Mouse (Mus musculus) adrenal gland, postnatal 36 days (tissue): ENCODE measurements around the gene Cd300ld5. TPM values are rescaled to one million over a fixed set of nuclear protein-coding genes. Genes with fewer than 3 reads are reported as not detected.
"Not testable (repeated sequence)": the region's sequence is repeated elsewhere in the genome, so short reads cannot be mapped to it uniquely, and the experiment has no call there.

Source experiments
- DNase-seq, 2 experiments: peaks; one replicate each; pipeline ENCODE4 v3.0.0; 2021; ENCODE audit warnings: mixed read lengths in 1 of 2
- long read RNA-seq, 2 experiments: library from polyadenylated mRNA; stranded (forward); transcript quantifications; one replicate each; pipeline ENCODE4 v2.0.0; 2021; ENCODE audit warnings: borderline sequencing depth in 2 of 2
- total RNA-seq, 2 experiments: library from RNA; stranded (reverse); gene quantifications; 2 replicates each; pipeline ENCODE4 v1.2.3; 2021

Cd300ld5 gene
- 1 to 10 TPM; 5.3 to 8.1 TPM for total RNA-seq
- long read RNA-seq, experiment 1: 0 reads
- long read RNA-seq, experiment 2: 0 reads

DNA sequence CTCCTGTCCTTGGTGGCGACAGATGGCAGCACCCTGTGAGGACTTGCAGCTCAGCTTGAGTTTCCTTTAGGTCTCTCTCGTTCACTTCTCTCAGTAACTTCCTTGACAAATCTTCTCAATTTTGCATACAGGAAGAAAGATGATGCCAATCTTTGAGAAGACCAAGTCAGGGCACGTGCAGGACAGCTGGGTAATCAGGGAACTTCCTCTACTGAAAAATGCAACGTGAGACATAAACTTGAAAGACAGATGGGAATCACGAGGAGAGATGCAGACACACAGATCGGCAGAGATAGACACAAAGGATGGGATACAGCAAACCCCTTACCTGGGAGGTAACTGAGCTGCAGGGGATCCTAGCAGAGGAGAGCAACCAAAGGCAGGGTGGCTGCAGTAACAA is at the start of gene Cd300ld5:
TSS of gene Cd300ld5 (minus strand) at position 101 of the 400 bp plus-strand sequence.
- DNase-seq: not testable (repeated sequence)

DNA sequence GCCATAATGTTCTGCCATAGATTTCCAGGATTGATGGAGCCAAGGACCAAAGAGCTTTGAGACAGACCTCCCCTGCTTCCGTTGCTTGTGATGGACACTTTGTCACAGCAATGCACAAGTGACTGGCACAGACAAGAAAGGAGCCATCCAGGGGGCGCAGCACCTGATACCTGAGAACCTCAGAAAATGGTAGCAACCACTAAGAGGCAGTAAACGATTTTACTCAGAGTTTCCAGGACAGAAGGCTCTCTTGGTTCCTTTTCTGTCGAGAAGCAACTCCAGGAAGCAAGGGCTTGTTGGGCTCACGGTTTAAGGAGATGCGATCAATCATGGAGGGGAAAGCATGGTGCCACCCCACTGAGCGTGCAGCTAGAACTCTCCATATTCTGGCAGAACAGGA is 48.6 kb upstream of the Cd300ld5 start:
- DNase-seq: no peak

- no peak for DNase-seq
Observed at GRCm38 (mm10) chr11:115085064-115085463, 47.5 kb upstream of the Cd300ld5 start.

- no peak for DNase-seq
Observed at GRCm38 (mm10) chr11:115084595-115084994, 47.0 kb upstream of the Cd300ld5 start.

- peak; percentile 68 to 79 for DNase-seq
Observed at GRCm38 (mm10) chr11:115083376-115084139, 46.0 kb upstream of the Cd300ld5 start.

DNA sequence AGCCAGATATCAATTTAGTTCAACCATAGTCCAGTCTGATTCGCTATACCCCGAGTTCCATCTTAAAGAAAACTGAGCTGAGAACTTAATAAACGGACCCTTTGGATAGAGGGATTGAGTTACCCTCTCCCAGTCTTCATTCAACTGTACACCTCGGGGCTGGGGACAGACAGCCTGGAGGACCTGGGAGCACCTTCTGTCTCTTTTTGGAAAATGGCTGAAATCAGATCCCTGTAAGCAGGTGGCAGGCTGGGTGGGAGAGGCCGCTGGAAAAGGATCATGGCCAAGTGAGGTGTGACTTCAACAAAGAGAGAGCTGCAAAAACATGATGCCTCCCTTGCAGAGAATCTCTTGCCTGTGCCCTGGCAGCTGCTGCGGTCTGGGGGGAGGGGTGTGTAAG is 44.6 kb upstream of the Cd300ld5 start:
- no peak for DNase-seq

- DNase-seq: no peak
Observed at GRCm38 (mm10) chr11:115081373-115081772, 43.8 kb upstream of the Cd300ld5 start.

DNA sequence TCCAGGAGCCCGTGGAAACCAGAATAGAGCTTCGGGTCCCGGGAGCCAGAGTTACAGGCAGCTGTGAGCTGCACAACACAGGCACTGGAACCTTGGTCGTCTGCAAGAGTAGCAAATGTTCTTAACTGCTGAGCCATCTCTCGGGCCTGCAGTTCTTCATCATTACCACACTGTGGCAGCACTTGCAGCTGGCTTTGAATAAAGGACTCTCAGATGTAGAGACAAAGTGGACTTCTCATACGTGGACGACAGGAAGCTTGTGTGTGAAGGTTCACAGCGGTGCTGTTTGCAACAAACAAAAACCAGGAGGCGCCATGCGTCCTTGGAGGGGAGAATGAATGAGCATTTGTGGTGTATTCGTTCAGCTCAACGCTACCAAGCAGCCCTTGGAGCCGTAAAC is 43.3 kb upstream of the Cd300ld5 start:
- peak; percentile 48 to 54 for DNase-seq

- DNase-seq: no peak
Observed at GRCm38 (mm10) chr11:115078680-115079079, 41.1 kb upstream of the Cd300ld5 start.

- no peak for DNase-seq
Observed at GRCm38 (mm10) chr11:115077436-115077835, 39.9 kb upstream of the Cd300ld5 start.

- DNase-seq: no peak
Observed at GRCm38 (mm10) chr11:115075859-115076258, 38.3 kb upstream of the Cd300ld5 start.

DNA sequence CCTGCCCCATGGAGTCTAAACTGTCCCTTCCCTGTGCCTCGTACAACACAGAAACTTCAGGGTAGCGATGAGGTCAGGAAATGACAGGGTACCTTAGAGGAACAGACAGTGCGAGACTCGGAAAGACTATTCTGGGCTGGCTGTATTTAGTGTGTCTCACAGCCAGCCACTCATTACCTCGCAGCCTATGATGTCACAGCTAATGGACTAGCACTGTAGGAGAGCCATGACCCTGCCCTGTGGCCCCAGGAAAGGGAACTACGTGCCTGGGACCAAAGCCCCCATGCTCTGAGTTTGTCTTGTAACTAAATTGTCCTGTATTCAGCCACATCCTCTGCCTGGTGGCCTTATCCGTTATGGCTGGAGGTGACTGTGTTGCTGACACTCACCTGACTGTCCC is 37.8 kb upstream of the Cd300ld5 start:
- no peak for DNase-seq

- no peak for DNase-seq
Observed at GRCm38 (mm10) chr11:115073002-115073401, 35.4 kb upstream of the Cd300ld5 start.

- peak; percentile 80 to 83 for DNase-seq
Observed at GRCm38 (mm10) chr11:115071631-115072294, 34.2 kb upstream of the Cd300ld5 start.

DNA sequence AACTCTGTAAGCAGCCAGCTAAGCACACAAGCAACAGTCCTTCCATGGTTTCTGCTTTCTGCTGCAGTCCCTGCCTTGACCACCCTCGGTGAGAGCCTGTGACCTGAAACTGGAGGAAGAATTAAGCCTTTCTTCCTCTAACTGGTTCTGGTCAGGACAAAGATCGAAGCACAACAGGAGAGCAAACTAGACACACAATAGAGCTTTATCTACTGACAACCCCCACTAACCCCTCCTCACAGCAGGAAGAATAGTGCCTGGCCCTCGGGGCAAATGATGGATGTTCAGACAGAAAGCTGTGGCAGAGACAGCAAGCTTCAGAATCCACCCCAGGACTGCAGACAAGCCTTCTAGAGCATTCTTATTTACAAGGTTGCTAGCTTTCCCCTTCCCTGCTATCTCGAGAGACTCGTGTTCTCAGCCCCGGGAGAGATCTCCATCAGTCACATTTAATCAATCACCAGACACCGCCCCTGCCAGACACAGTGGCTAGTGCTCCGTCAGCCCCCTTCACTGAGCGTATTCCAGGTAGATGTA is 33.5 kb upstream of the Cd300ld5 start:
- no peak for DNase-seq

- no peak for DNase-seq
Observed at GRCm38 (mm10) chr11:115066768-115067167, 29.2 kb upstream of the Cd300ld5 start.

DNA sequence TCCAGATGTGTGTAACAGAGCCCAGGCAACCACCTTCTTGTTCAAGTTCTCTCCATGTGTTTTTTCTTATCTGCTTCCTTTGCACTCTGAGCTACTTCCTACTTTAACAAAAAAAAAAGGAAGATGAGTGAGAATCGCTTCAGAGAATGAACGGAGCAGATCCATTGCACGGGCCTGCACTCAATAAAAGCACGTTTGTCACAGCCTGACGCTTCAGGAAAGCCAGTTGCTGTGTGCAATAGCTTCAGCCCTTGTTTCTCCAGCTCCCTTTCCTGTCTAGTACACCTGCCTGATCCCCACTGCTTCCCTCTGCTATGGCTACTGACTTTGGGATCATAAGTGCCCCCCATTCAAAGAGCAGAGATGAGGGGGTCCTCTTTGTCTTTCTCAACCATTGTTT is 24.5 kb upstream of the Cd300ld5 start, which contains the start of gene Cd300e:
TSS of gene Cd300e (minus strand) at position 101 of the 400 bp plus-strand sequence.
- DNase-seq: no peak

- no peak for DNase-seq
Observed at GRCm38 (mm10) chr11:115059797-115060196, 22.2 kb upstream of the Cd300ld5 start.

DNA sequence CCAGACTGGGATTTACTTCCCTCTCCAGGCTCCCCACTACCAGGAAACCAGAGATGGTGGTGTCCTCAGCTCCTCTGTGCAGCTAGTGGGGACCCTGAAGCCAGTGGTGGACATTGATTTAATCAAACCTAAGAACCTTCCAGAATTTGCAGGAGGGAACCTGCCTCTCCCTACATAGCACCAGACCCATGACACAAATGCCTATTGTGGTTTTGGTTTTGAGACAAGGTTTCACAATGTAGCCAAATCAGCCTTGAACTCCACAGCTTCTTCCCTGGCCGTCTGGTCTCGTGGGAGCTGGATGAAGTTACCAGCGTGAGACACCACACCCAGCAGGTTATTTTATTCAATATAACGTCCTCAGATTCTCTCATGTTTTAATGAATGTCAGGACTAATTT is 21.1 kb upstream of the Cd300ld5 start:
- DNase-seq: no peak

- DNase-seq: no peak
Observed at GRCm38 (mm10) chr11:115054537-115054936, 17.0 kb upstream of the Cd300ld5 start.

DNA sequence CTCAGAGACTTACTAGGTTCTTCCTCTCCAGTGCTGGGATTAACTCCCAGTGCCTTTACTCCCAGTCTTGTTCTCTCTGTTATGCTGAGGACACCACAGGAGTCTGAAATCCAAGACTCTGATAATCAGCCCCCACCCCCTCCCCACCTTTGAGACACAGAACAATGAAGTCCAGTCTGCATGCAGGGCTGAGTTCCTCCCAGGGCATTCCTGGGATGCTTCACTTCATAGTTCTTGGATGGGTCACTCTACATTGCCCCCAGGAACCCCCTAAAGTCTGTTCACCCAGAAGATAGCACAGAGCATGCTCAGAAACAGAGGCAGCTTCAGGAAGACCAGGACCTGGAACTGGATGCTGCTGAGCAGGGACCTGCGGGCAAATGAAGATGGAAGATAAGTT is 15.4 kb upstream of the Cd300ld5 start:
- no peak for DNase-seq

DNA sequence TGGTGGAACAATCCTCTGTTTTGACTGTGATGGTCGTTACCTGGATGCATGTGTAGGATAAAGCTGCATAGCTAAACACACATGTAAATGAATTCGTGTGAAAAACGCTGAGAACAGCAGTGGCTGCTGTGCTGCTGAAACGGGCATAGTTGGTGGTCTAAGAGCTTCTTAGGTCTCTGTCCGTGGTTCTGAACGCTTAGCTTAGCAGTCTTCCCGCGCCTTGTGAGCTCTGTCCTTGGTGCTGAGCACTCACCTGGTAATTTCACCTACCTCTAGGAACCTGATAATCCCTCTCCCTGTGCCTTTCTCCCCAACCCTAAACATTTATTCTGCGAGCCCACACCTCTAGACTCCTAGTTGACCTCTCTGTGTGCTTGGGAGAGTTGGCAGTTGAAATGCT is 14.6 kb upstream of the Cd300ld5 start:
- peak; percentile 25 to 57 for DNase-seq

GRCm38 (mm10) chr11:115049282-115049895 is 11.8 kb upstream of the Cd300ld5 start:
- no peak for DNase-seq
